Mouse (Mus musculus) heart, postnatal 0 days (tissue): ENCODE results near the gene Pcsk4.

Source experiments
- CTCF ChIP-seq: IDR thresholded peaks from 2 replicates; pipeline ENCODE4 v1.5.1; 2016; ENCODE audit warnings: antibody characterized with exemption, control low read depth, low read depth
- EP300 ChIP-seq: IDR thresholded peaks from 2 replicates; pipeline ENCODE4 v1.6.1; 2016; ENCODE audit warnings: antibody characterized with exemption, low read depth

DNA sequence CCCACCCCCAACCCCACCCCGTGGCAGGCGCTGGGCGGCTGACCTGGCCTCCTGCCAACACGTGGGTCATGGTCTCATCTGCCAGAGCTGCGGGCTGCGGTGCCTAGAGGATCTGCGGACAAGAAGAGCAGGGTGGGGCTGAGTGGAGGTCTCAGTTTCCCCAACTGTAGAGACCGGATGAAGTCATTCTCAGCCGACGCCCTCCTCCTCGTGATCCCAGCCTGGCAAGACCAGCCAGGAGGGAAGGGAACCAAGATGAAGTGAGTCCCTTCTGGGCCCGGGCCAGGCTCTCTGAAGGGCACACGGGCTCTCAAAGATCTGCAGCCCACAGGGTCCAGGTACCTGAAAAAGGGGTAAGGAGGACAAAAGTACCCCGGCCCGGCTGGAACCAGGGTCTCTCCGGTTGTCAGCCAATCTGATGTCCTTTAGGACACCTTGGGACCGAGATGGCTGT lies 18.2 kb upstream of the Pcsk4 start:
- TF ChIP-seq CTCF (no peak), EP300 (no peak)
